Mouse (Mus musculus) small intestine, adult 2 months (tissue): ENCODE results near the gene Plac9a. TPM values are rescaled to one million over a fixed set of nuclear protein-coding genes. Genes with fewer than 3 reads are reported as not detected.
"Not testable (repeated sequence)": the region's sequence is repeated elsewhere in the genome, so short reads cannot be mapped to it uniquely, and the experiment has no call there.

Experiments used
- H3K27ac ChIP-seq: fragments of 200-500 bp; 2 replicates; pipeline ENCODE4 v1.5.1; 2012; ENCODE audit warnings: low read depth, low read length, control low read depth, inconsistent platforms; ENCODE audit not compliant: insufficient read depth
- H3K27me3 ChIP-seq: fragments of 200-500 bp; 2 replicates; pipeline ENCODE4 v1.6.1; 2012; ENCODE audit warnings: mild to moderate bottlenecking, moderate library complexity, low read length, inconsistent platforms; ENCODE audit not compliant: control insufficient read depth, insufficient read depth
- H3K36me3 ChIP-seq: fragments of 200-500 bp; 2 replicates; pipeline ENCODE4 v1.6.1; 2012; ENCODE audit warnings: mild to moderate bottlenecking, low read length, control low read depth, inconsistent platforms; ENCODE audit not compliant: control insufficient read depth, insufficient read depth
- H3K4me1 ChIP-seq: fragments of 200-500 bp; 2 replicates; pipeline ENCODE4 v1.6.1; 2012; ENCODE audit warnings: low read length, inconsistent platforms, mixed read lengths; ENCODE audit not compliant: control insufficient read depth, insufficient read depth, insufficient read length
- H3K4me3 ChIP-seq: fragments of 200-500 bp; 2 replicates; pipeline ENCODE4 v1.5.1; 2012; ENCODE audit warnings: low read depth, mild to moderate bottlenecking, control low read depth, inconsistent platforms, low read length, moderate library complexity
- CTCF ChIP-seq: fragments of 200-500 bp; IDR thresholded peaks from 2 replicates; pipeline ENCODE4 v1.5.1; 2012; ENCODE audit warnings: low read depth, mild to moderate bottlenecking, control low read depth, inconsistent platforms, low read length, moderate library complexity, mixed read lengths; ENCODE audit not compliant: insufficient replicate concordance, insufficient read length; ENCODE audit errors: extremely low read depth
- POLR2A ChIP-seq: fragments of 200-500 bp; IDR thresholded peaks from 2 replicates; pipeline ENCODE4 v1.6.1; 2012; ENCODE audit warnings: low read depth, mild to moderate bottlenecking, control low read depth, inconsistent platforms, low read length, moderate library complexity
- WGBS: fragments of 180-500 bp; shearing (Covaris S2); methylation state at CpG from one replicate; pipeline ENCODE4 v1.1.7; 2018; 5-methylcytosine and 5-hydroxymethylcytosine counted together
- polyA plus RNA-seq: library from polyadenylated mRNA; depleted of rRNA; stranded (reverse); fragments of >200 nt; gene quantifications from 2 replicates; pipeline ENCODE4 v1.2.3, GENCODE M21; 2012

Plac9a gene
- polyA plus RNA-seq, 1 experiment: not detected

DNA sequence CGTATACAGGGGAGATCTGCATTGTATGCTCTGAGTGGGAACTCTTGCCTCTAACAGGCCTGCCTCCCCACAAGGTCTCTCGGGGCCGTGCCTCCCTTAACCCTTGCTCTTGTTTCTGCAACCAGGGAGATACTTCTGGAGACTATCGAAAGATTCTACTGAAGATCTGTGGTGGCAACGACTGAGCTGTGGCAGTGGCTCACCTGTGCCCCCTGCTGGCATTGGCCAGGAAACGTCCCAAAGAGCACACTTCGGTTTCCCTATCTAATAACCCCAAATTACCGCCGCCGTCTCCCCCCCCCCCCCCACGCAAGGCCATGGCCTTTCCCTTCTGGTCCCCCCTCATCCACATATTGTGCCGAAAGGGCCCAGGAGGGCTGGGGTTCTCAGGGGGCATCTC lies 17.0 kb downstream of the Plac9a start:
- H3K36me3 ChIP-seq, H3K4me1 ChIP-seq, H3K27ac ChIP-seq, H3K4me3 ChIP-seq, H3K27me3 ChIP-seq: not testable (repeated sequence)
- WGBS: no CpG with 5 or more reads among the region's 12 CpGs

DNA sequence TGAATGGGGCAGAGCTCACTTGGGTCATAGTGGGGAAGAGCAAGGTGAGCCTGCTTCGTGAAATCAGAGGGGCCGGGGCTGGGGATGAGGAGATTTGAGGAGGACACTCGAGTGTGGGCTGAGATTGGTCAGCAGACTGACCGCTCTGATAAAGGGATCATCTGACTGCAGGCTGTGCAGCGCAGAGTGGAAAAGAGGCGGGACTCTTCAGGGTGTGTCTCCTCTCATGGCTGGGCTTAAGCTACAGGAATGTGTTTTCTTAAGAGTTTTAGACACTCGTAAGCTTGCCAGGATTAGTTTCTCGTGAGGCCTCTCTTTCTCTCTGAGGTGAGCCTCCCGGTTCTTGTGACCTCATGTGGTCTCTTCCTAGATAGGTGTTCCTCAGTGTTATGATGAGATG lies 21.1 kb downstream of the Plac9a start:
- H3K4me3 ChIP-seq, H3K27ac ChIP-seq, H3K27me3 ChIP-seq, H3K36me3 ChIP-seq, H3K4me1 ChIP-seq: not testable (repeated sequence)
- no CpG with 5 or more reads among the region's 9 CpGs for WGBS

DNA sequence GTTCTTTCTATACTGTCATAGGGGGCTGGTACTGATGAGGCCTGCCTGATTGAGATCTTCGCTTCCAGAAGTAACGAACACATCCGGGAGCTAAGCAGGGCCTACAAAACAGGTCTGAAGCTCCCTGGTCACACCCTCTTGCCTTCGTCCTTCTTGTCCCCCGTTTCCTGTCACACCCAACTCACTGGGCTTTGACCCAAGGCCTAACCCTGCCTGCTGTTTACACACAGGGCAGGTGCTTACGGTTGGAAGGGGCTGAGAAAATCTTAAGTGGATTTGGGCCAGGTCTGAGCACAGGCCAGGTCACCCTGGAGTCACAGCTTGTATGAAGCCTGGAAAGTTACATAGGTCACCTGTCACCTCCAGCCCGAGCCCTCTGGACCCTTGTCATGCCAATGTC lies 26.3 kb downstream of the Plac9a start:
- H3K27ac ChIP-seq, H3K27me3 ChIP-seq, H3K4me3 ChIP-seq, H3K4me1 ChIP-seq: not testable (repeated sequence)
- no CpG with 5 or more reads among the region's 7 CpGs for WGBS
- H3K36me3 ChIP-seq: peaks cover 28% of the 10 kb centered on the region

DNA sequence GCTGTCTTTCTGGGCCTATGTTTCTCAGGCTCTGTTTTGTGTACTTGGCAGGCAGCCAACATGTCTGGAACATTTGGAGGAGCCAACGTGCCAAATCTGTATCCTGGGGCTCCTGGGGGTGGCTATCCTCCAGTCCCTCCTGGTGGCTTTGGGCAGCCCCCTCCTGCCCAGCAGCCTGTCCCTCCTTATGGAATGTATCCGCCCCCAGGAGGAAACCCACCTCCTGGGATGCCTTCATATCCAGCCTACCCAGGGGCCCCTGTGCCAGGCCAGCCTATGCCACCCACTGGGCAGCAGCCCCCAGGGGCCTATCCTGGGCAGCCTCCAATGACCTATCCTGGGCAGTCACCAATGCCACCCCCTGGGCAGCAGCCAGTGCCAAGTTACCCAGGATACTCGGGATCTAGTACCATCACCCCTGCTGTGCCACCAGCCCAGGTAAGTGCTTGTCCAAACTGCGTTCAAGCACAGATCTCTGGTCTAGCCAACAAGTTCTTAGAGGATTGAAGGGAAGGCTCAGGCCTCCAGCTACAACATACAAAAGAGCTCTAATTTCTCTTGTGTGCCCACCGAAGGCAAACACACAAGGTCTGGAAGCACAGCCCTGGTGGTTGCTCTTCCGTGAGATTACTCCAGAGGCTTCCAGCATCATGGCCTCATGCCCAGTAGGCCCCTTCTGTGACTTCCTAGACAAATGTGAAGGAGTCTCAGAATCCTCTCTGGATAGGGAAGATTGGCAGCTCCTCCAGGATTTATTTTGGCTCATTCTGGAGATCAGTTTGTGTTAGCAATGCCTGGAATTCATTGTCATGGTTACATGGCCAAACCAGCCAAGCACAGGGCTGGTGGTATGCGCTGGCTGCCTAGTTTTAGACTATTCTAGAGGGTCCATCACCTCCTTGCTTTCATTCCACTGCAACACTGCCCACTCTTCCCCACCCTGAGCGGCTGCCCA lies 30.2 kb downstream of the Plac9a start:
- TF ChIP-seq CTCF (no peak), POLR2A (no peak)
- Histone ChIP-seq H3K36me3 (peaks cover 37% of the 10 kb centered on the region), H3K27me3 (no peaks in the 10 kb centered on the region), H3K4me1 (peaks cover 18% of the 10 kb centered on the region; the same call in 1 of the 2 replicates), H3K27ac (no peak overlapping the region), H3K4me3 (no peak overlapping the region)
- 80% methylated on average over 8 of the region's 8 CpGs for WGBS

DNA sequence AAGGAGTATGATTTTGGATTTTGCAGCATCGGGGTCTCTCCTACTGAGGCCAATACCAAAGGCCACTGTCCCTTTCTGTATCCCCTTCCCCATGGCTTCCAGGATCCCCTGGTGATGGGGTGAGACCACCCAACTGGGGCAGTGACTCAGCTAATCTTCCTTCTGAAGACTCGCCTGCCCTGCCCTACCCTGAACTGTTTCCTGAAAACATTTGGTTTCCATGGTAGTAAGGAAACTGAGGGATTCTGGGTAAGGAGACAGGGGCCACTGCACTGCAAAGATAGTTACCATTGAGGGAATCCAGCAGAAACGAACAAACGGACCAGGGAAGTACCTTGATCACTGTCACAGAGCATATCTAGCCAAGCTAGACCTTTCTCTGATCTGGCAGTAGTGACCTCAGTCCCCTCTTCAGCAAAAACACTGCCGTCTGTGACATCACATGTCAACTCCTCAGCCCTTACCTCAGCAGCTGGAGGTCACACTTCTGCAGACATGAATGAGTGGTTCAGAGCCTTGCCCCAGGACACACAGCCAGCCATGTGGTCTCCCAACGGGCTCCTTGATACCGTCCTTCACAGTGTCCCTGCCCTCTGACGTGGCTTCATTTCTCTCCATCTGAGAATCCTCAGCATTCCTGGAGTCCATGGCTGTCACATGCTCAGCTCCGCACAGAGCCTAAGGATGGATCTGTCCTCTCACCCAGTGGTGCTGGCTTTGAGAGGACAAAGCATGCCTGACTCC lies 33.6 kb downstream of the Plac9a start:
- TF ChIP-seq POLR2A (no peak), CTCF (no peak)
- Histone ChIP-seq H3K36me3 (peaks cover 30% of the 10 kb centered on the region), H3K4me3 (no peak overlapping the region), H3K4me1 (peaks cover 41% of the 10 kb centered on the region), H3K27me3 (no peaks in the 10 kb centered on the region), H3K27ac (no peak overlapping the region)
- 62% methylated on average over 9 of the region's 9 CpGs for WGBS

DNA sequence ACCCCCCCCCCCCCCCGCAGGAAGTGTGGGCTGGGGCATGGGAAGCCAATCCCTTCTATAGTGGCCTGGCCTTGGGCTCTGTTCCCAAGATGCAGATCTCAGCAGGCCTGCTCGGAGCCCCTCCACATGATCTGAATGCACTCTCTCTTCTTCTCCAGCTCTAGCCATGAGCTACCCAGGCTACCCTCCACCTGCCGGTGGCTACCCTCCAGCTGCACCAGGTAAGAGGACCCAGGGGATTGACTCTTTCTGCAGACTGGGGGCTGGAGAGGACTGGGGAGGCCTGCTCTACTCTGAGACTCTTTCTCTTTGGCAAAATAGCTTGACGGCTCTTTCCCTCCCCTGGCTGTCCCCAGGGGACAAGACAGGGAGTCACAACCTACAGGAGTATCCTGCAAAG lies 34.2 kb downstream of the Plac9a start:
- H3K27me3 ChIP-seq: no peaks in the 10 kb centered on the region
- peaks cover 41% of the 10 kb centered on the region for H3K4me1 ChIP-seq
- H3K4me3 ChIP-seq: no peak overlapping the region
- peaks cover 24% of the 10 kb centered on the region for H3K36me3 ChIP-seq
- 39% methylated on average over 4 of the region's 4 CpGs for WGBS
- TF ChIP-seq POLR2A: no peak
- no peak for TF ChIP-seq CTCF
- no peak overlapping the region; the same call in 1 of the 2 replicates for H3K27ac ChIP-seq

DNA sequence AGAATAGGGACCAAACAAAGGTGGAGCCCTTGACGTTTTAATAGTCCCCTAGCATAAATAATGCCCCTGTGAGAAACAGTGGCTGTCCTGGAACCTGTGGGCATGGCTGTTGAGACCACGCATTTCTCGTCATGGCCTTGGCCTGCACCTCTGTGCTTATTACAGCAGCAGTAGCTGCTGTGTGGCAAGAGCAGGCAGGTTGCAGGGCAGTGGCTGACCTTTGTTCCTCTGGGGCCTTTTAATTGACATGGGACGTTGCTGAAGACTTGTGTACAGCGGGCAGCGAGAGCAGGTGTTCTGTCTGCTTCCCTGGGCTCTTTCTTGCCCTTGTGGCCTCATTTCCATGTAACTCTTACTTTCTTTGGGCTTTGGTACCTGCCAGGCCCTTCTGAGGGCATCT lies 35.1 kb downstream of the Plac9a start:
- TF ChIP-seq CTCF (no peak), POLR2A (no peak)
- Histone ChIP-seq H3K27ac (peak overlapping the region; percentile 50), H3K36me3 (peaks cover 16% of the 10 kb centered on the region), H3K4me1 (peaks cover 41% of the 10 kb centered on the region), H3K4me3 (no peak overlapping the region), H3K27me3 (no peaks in the 10 kb centered on the region)
- WGBS: 24% methylated on average over 6 of the region's 6 CpGs
